Mouse (Mus musculus) megakaryocyte, embryonic 14.5 days (primary cell): ENCODE results near the gene Slc6a15. TPM values are rescaled to one million over a fixed set of nuclear protein-coding genes. Genes with fewer than 3 reads are reported as not detected.

Experiments used
- H3K27me3 ChIP-seq: replicated peaks from 2 replicates; pipeline ENCODE3; 2012; ENCODE audit warnings: inconsistent platforms
- H3K36me3 ChIP-seq: replicated peaks from 2 replicates; pipeline ENCODE3; 2012; ENCODE audit warnings: low read length, inconsistent platforms, mixed read lengths
- H3K4me1 ChIP-seq: 2 replicates; pipeline ENCODE4 v1.6.1; 2012; ENCODE audit warnings: inconsistent platforms
- H3K4me3 ChIP-seq: replicated peaks from 2 replicates; pipeline ENCODE3; 2012; ENCODE audit warnings: moderate library complexity, mild to moderate bottlenecking, inconsistent platforms
- H3K9me3 ChIP-seq: 2 replicates; pipeline ENCODE4 v1.6.1; 2012; ENCODE audit warnings: inconsistent platforms
- FLI1 ChIP-seq: IDR thresholded peaks from 2 replicates; pipeline ENCODE4 v1.6.1; 2012; ENCODE audit warnings: low read length, inconsistent platforms, mixed read lengths
- GATA1 ChIP-seq: IDR thresholded peaks from 3 replicates; pipeline ENCODE4 v1.6.1; 2012; ENCODE audit warnings: mixed read lengths, low read length, inconsistent platforms, borderline replicate concordance
- polyA plus RNA-seq: library from polyadenylated mRNA; stranded (reverse); fragments of >175 nt; gene quantifications from 2 replicates; pipeline ENCODE4 v1.2.3, GENCODE M21; 2012; ENCODE audit warnings: low replicate concordance; ENCODE audit not compliant: insufficient read depth

The Slc6a15 gene
- polyA plus RNA-seq, 1 experiment = not detected

- Histone ChIP-seq H3K9me3 (no peaks in the 10 kb centered on the region), H3K4me3 (no peak overlapping the region), H3K4me1 (no peaks in the 10 kb centered on the region), H3K27me3 (no peaks in the 10 kb centered on the region), H3K36me3 (no peaks in the 10 kb centered on the region)
- TF ChIP-seq GATA1 = no peak
- no peak for TF ChIP-seq FLI1
Measured at GRCm38 (mm10) chr10:103442588-103442987, 75.0 kb downstream of the Slc6a15 start.

GRCm38 (mm10) chr10:103443070-103443469, 75.5 kb downstream of the Slc6a15 start:
- Histone ChIP-seq H3K36me3 (no peaks in the 10 kb centered on the region), H3K4me1 (no peaks in the 10 kb centered on the region), H3K27me3 (no peaks in the 10 kb centered on the region), H3K9me3 (no peaks in the 10 kb centered on the region), H3K4me3 (no peak overlapping the region)
- TF ChIP-seq GATA1 (no peak), FLI1 (no peak)

GRCm38 (mm10) chr10:103448340-103448739, 80.8 kb downstream of the Slc6a15 start:
- TF ChIP-seq FLI1 (no peak), GATA1 (no peak)
- H3K9me3 ChIP-seq = no peaks in the 10 kb centered on the region

GRCm38 (mm10) chr10:103457896-103458295, 90.3 kb downstream of the Slc6a15 start:
- no peak overlapping the region for H3K4me3 ChIP-seq
- no peaks in the 10 kb centered on the region for H3K27me3 ChIP-seq
- no peaks in the 10 kb centered on the region for H3K36me3 ChIP-seq
- TF ChIP-seq FLI1 = no peak
- TF ChIP-seq GATA1 = no peak
- H3K9me3 ChIP-seq = no peaks in the 10 kb centered on the region
- no peaks in the 10 kb centered on the region for H3K4me1 ChIP-seq

More at GRCm38 (mm10) chr10:103448340-103448739, 80.8 kb downstream of the Slc6a15 start:
- Histone ChIP-seq H3K4me3 (no peak overlapping the region), H3K4me1 (no peaks in the 10 kb centered on the region), H3K36me3 (no peaks in the 10 kb centered on the region), H3K27me3 (no peaks in the 10 kb centered on the region)

Other genes starting within 250 kb of the Slc6a15 start
- gene Lrriq1, start 131.5 kb upstream of the Slc6a15 start, polyA plus RNA-seq = not detected in 2 replicates